Mouse (Mus musculus): ENCODE results near the gene Cyp46a1. TPM values are rescaled to one million over a fixed set of nuclear protein-coding genes. Genes with fewer than 3 reads are reported as not detected.

Cyp46a1 gene
- 4.0 and 5.1 TPM in 2 replicates for polyA plus RNA-seq (2012; rRNA removed; ENCODE audit: low replicate concordance)

DNA sequence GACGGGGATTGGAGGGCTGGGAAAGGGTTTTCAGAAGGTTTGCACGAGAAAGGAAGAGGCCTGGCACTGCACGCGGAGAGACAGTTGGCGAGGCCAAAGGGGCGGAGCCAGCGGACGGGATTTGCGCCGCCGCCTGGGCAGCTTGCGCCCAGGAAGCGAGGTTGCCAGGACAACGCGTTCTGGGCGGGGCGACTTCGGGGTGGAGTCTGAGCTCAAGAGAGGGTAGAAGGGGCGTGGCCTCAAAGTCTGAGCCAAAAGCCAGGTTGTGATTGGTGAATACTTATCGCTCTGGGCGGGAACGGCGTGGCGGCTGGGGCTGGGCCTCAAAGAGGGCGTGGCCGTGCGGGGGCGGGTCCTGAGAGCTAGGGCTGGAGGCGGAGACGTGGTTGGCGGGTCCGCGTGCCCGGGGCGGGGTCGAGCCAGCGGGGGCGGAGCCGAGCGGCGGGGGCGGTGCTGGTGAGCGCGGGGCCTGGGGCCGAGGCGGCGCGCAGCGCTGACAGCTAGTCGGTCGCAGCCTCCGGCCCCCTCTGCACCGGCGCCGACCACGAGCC lies at the start of gene Cyp46a1:
TSS of gene Cyp46a1 (plus strand) at position 487 of the 551 bp plus-strand sequence.

DNA sequence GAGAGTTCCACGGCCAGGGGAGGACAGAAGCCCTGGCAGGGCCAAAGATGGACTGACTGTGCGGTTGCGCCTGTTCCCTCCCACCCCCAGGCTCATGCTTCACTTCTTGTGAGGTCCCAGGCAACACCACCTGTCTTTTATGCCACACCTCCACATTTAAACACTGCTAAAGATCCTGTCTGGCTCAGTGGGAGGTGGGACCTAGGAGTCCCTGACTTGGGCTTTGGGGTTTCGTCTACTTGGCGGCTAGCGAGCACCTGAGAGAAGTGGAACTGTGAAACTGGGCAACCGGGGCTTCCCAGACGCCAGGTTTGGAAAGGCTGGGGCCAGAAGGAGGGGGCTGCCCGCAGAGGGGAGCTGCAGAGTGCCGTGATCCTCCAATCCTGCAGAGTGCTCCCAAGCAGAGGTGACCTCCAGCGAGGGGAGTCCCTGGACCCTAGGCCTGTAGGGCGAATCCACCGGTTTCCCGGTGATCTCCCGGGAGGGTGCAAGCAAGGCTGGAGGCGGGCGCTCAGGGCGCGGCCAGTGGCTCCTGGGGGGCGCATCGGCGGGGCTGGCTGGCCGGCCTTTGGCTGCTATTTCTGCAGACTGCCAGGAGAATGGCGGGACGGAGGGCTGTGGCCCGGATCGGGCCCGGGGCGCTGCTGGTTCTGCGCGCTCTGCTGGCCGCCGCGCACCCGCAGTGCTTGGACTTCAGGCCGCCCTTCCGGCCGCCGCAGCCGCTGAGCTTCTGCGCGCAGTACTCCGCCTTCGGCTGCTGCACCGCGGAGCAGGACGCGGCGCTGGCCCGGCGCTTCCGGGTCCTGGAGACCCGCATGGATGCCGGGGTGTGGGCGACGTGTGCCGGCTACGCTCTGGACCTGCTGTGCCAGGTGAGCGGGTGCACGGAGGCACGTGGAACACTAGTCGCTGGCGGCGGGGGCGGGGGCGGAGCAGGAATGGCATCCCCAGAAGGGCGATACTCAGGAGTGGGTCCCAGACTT lies 28.1 kb upstream of the Cyp46a1 start, which contains the start of gene Hhipl1:
TSS of gene Hhipl1 (plus strand) at position 459 of the 983 bp plus-strand sequence.

DNA sequence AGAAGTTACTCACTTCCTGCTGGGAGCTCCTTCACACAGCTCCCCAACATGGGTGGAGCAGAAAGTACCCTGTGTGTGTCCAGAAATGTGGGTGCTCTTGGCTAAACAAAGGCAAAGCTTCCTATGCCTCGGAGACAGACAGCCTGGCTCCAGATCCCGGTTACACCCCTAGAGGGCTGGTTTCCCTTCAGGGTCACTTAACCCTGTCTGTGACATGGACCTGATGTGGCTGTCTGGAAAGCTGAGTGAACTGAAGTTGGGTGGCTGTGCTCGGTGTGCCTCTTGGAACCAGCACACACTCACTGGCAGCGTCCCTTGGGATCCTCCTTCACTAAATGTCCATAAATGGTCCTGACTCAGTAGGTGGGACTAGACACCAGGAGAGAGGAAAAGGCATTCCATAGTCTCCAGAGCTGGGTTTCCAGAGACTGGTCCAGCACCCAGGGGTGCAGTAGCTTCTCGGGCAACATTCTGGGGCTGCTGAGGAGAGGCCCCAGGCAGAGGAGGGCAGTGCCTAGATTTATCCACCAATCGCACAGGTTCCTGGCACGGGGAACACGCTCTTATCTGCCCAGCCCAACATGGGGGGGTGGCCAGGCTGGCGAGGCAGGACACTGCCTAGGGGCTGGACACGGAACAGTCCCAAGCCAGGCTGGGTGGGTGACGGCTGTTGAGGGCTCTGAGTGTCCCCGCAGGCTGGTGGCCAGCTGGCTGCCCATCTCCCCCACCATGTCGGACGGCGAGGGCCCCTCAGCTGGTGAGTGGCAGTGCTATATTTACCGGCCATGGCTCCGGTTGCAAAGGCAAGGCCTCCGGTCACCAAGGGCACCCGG lies 36.6 kb downstream of the Cyp46a1 start, which contains the start of gene Eml1:
TSS of gene Eml1 (plus strand) at position 362 of the 833 bp plus-strand sequence.

Other genes with a start within 250 kb of the Cyp46a1 start
- gene Setd3, start 155.1 kb upstream of the Cyp46a1 start, polyA plus RNA-seq (2012; rRNA removed; ENCODE audit: low replicate concordance) = 12.7 and 28.1 TPM in 2 replicates
- gene Ccnk, start 154.8 kb upstream of the Cyp46a1 start, polyA plus RNA-seq (2012; rRNA removed; ENCODE audit: low replicate concordance) = 13.6 and 20.6 TPM in 2 replicates
- gene Ccdc85c, start 59.0 kb upstream of the Cyp46a1 start, polyA plus RNA-seq (2012; rRNA removed; ENCODE audit: low replicate concordance) = 11.7 and 14.9 TPM in 2 replicates
- gene Hhipl1, start 28.1 kb upstream of the Cyp46a1 start, polyA plus RNA-seq (2012; rRNA removed; ENCODE audit: low replicate concordance) = 2.2 and 2.8 TPM in 2 replicates
- 12.6 and 35.4 TPM in 2 replicates for gene Eml1, start 36.6 kb downstream of the Cyp46a1 start, polyA plus RNA-seq (2012; rRNA removed; ENCODE audit: low replicate concordance)
- 95.1 and 115 TPM in 2 replicates for gene Evl, start 220.3 kb downstream of the Cyp46a1 start, polyA plus RNA-seq (2012; rRNA removed; ENCODE audit: low replicate concordance)